Mouse (Mus musculus) lung, postnatal 4 days (tissue): Measurements from ENCODE around the gene Pprc1.

ENCODE experiments used
- DNase-seq, 2 experiments: peaks; one replicate each; pipeline ENCODE4 v3.0.0; 2021

The Pprc1 gene

GRCm38 (mm10) chr19:46056947-46057607 is 12.4 kb downstream of the Pprc1 start:
- DNase-seq: peak; percentile 87 to 90

- no peak for DNase-seq
Measured at GRCm38 (mm10) chr19:46058466-46058865, 13.8 kb downstream of the Pprc1 start.

- DNase-seq: no peak
Measured at GRCm38 (mm10) chr19:46060845-46061244, 16.2 kb downstream of the Pprc1 start.

DNA sequence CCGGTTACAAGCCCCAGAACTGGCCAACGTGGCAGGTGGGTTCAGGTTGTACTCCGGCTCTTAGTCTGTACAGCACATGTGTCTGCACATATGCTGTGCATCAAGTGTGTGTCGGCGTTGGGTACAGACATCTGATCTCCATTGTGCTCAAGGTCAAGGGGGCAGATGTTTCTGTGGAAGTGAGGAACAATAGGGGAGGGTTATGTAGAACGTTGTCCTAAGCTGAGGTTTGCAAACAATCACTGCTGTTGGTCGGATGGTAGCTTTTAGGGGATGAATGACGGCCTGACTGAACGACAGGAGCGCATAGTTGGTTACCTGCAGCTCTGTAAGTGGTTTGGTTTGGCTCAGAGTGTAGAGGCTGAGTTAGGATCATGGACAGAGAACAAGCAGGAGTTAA is 23.4 kb downstream of the Pprc1 start:
- DNase-seq: no peak

- DNase-seq: no peak
Measured at GRCm38 (mm10) chr19:46073285-46073684, 28.6 kb downstream of the Pprc1 start.

DNA sequence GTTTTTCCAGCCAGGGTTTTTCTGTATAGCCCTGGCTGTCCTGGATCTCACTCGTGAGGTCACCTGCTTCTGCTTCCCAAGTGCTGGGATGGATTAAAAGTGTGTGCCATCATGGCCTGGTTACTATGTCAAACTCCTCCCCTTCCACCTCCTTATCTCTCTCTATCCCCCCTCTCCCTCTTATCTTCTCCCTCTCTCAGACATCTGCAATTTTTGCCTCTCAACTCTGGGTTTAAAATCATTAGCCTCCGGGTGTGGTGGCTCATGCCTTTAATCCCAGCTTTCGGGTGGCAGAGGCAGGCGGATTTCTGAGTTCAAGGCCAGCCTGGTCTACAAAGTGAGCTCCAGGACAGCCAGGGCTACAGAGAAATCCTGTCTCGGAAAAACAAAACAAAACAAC is 29.6 kb downstream of the Pprc1 start:
- no peak for DNase-seq

DNA sequence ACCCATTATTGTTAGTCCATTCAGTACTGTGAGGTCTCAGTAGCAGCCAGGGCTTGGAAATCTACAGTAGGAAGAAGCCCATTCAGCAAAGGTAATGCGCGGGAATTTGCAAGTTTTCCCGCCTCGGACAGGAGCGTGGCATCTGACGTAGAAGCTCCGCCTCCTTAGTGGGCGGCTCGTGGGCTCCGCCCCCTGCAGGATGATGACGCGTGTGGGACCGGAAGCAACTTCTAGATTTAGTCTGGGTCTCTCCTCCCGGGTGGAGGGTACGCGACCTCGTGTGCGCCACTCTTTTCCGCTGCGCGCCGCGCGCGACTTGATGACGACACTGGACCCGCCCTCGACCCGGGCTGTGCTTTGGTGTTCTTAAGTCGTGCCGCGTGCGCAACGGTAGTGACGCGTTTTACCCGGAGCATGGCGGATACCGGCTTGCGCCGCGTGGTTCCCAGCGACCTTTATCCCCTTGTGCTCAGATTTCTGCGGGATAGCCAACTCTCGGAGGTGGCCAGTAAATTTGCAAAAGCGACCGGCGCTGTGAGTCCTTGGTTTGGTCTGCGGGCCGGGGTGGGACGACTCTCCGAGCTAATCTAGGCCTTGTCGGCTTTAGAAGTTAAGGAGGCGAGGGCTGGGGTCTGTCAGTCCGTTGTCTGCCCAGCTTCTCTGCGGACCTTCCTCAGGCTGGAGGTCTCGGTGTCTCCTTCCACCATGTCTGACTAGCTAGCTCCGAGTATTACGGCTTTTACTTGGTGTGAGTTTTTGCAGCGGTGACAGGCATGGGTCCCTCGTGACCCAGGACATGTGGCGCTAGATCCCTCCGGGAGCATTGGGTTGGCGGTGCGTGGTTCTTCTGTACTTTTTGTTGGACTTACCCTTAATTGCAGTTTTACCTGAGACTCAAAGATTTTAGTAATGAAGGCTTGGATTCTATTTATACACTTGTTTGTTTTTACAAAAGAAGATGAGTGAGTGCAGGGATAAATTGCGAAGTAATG is 31.2 kb downstream of the Pprc1 start, which contains the start of gene Nolc1:
TSS of gene Nolc1 (plus strand) at position 248 of the 992 bp plus-strand sequence.
- peak; percentile 99 for DNase-seq

DNA sequence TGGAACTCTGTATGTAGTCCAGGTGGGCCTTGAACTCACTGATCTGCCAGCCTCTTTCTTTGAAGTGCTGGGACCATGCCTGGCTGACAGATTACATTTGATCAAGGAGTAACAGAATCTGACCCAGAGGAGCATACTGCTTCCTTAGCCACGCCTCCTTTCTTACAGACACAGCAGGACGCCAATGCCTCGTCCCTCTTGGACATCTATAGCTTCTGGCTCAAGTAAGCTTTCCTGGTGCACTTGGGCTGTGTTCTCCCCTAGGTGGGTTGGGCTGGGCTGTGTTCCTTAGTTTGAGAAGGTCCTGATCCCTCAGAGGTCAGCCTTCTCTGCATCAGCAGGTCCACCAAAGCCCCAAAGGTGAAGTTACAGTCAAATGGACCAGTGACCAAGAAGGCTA is 33.8 kb downstream of the Pprc1 start:
- DNase-seq: no peak

GRCm38 (mm10) chr19:46085185-46085584 is 40.5 kb downstream of the Pprc1 start:
- DNase-seq: no peak

- peak in 1 of 2 experiments; percentile 53 for DNase-seq
Measured at GRCm38 (mm10) chr19:46086337-46086736, 41.7 kb downstream of the Pprc1 start.

- no peak for DNase-seq
Measured at GRCm38 (mm10) chr19:46087871-46088270, 43.2 kb downstream of the Pprc1 start.

- no peak for DNase-seq
Measured at GRCm38 (mm10) chr19:46091641-46092040, 47.0 kb downstream of the Pprc1 start.

- no peak for DNase-seq
Measured at GRCm38 (mm10) chr19:46094144-46094543, 49.5 kb downstream of the Pprc1 start.

- no peak for DNase-seq
Measured at GRCm38 (mm10) chr19:46095291-46095690, 50.6 kb downstream of the Pprc1 start.

- DNase-seq: no peak
Measured at GRCm38 (mm10) chr19:46096396-46096795, 51.7 kb downstream of the Pprc1 start.

DNA sequence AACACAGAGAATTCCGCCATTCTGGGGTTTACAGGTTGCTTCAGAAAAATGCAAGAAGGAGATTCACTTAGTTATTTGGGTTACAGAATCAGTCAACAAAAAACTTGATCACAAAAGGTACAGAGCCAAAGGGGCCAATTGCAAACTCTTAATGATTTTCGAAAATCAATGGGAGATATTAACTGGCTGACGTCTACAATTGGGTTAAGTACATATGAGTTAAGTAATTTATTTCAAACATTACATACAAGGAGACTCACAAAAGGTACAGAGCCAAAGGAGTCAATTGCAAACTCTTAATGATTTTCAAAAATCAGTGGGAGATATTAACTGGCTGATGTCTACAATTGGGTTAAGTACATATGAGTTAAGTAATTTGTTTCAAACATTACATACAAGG is 54.9 kb downstream of the Pprc1 start:
- DNase-seq: no peak

GRCm38 (mm10) chr19:46103437-46104186 is 58.9 kb downstream of the Pprc1 start:
- DNase-seq: peak; percentile 9 to 42

GRCm38 (mm10) chr19:46104187-46104557 is 59.5 kb downstream of the Pprc1 start:
- no peak for DNase-seq

DNA sequence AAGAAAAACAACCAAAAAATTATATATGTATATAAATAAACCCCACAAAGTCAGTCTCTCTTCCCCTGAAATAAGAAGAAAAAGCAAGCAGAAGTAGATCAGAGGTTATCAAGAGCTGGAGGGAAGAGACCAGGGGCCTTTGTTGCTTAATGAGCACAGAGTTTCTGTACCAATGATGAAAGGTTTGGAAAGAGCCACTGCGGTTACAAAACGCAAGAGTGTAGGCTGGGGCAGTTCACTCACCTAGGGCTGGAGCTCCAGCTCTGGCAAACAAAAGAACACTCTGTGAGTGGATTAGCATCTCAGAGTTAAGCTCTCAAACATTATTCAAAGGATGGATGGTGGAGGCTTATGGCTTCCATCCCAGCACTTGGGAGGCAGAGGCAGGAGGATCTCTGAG is 65.5 kb downstream of the Pprc1 start:
- no peak for DNase-seq

DNA sequence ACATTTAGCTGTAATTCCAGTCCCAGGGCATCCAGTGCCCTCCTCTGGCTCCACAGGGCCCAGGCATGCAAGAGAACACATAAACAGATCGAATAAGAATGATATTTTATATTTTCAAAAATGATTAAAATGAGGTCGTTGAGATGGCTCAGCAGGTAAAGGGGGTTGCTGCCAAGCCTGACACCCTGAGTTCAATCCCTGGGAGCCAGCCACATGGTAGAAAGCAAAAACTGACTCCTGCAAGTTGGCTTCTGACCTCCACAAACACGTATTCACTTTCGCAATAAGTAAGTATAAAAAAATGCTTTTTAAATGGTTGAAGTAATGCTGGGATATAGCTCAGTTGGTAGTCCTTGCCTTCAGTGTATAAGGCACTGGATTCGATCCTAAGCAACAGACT is 66.1 kb downstream of the Pprc1 start:
- DNase-seq: no peak

GRCm38 (mm10) chr19:46114617-46115016 is 69.9 kb downstream of the Pprc1 start:
- DNase-seq: no peak

DNA sequence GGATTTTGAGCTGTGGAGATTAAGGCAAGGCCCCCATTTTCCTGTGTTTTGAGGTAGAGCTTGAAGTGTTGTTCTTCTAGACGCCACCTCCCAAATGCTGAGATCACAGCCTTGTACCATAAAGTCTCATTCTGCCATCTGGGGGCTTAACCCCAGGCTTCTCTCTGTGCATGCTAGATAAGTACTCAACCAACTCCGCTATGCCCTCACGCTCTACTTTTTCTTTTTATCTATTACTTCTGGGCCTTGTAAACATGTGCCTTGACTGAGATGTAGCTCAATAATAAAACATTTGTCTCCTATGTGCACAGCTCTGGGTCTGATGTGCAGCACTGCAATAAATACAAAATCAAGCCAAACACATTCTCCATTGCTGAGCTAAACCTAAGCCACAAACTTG is 74.8 kb downstream of the Pprc1 start:
- no peak for DNase-seq

DNA sequence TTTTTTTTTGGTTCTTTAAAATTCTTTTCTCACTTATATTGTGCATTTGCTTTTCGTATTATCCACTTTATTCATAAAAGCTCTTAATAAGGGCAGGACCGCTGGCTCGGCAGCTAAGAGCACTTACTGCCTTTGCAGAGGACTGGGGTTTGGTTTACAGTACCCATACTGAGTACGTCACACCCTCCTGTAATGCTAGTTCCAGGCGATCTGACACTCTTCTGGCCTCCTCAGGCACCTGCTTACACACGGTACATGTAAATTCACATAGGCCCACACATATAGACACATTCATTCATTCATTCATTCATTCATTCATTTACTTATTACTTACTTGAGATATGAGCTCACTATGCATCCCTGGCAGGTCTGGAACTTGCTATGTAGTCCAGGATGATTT is 76.2 kb downstream of the Pprc1 start:
- no peak for DNase-seq
